Mouse (Mus musculus) limb, embryonic 15.5 days (tissue): Measurements from ENCODE around the gene Dysf. TPM values are rescaled to one million over a fixed set of nuclear protein-coding genes. Genes with fewer than 3 reads are reported as not detected.

Source experiments
- polyA plus RNA-seq: library from polyadenylated mRNA; unstranded; fragments of >200 nt; fragmentation: Nextera tagmentation; extraction: Ambion mirVana; gene quantifications from 2 replicates; pipeline ENCODE4 v1.2.1, GENCODE M21; 2015

Gene Dysf
- polyA plus RNA-seq, 1 experiment from 2014 or later: 11.0 TPM

Other genes starting within 250 kb of the Dysf start
- 0.10 and 0.12 TPM in 2 replicates for gene Ankrd53, start 245.9 kb upstream of the Dysf start, polyA plus RNA-seq
- gene Tex261, start 232.8 kb upstream of the Dysf start, polyA plus RNA-seq: 89.0 and 90.3 TPM in 2 replicates
- gene Nagk, start 213.6 kb upstream of the Dysf start, polyA plus RNA-seq: 72.1 and 73.1 TPM in 2 replicates
- gene Paip2b, start 176.8 kb upstream of the Dysf start, polyA plus RNA-seq: 17.6 and 27.9 TPM in 2 replicates
- 46.7 and 59.3 TPM in 2 replicates for gene Zfp638, start 141.5 kb upstream of the Dysf start, polyA plus RNA-seq